Mouse (Mus musculus) liver, embryonic 16.5 days (tissue): ENCODE results near the gene Mpv17l. TPM values are rescaled to one million over a fixed set of nuclear protein-coding genes. Genes with fewer than 3 reads are reported as not detected.
"Not testable (repeated sequence)": the region's sequence is repeated elsewhere in the genome, so short reads cannot be mapped to it uniquely, and the experiment has no call there.

Experiments
- ATAC-seq: fragments of 200-750 bp; cut with Nextera tagmentation; 2 replicates; pipeline ENCODE4 v1.8.0; 2017; ENCODE audit warnings: low read depth, mild to moderate bottlenecking, moderate number of reproducible peaks, moderate library complexity
- H3K27ac ChIP-seq: fragments of 300-500 bp; sonication (generic); 2 replicates; pipeline ENCODE4 v1.5.1; 2014; ENCODE audit warnings: mild to moderate bottlenecking, low read length
- H3K27me3 ChIP-seq: fragments of 300-500 bp; sonication (generic); 2 replicates; pipeline ENCODE4 v1.6.1; 2014; ENCODE audit warnings: low read depth, low read length, mixed read lengths; ENCODE audit not compliant: control insufficient read depth, insufficient read depth
- H3K36me3 ChIP-seq: fragments of 300-500 bp; sonication (generic); 2 replicates; pipeline ENCODE4 v1.6.1; 2014; ENCODE audit warnings: mild to moderate bottlenecking; ENCODE audit not compliant: control insufficient read depth, insufficient read depth
- H3K4me1 ChIP-seq: fragments of 300-500 bp; sonication (generic); 2 replicates; pipeline ENCODE4 v1.6.1; 2014; ENCODE audit warnings: low read depth, low read length, mixed read lengths; ENCODE audit not compliant: control insufficient read depth
- H3K4me2 ChIP-seq: fragments of 300-500 bp; sonication (generic); 2 replicates; pipeline ENCODE4 v1.6.1; 2014; ENCODE audit warnings: low read depth, low read length, mixed read lengths
- H3K4me3 ChIP-seq: fragments of 300-500 bp; sonication (generic); 2 replicates; pipeline ENCODE4 v1.5.1; 2014; ENCODE audit warnings: low read depth, mild to moderate bottlenecking, low read length
- H3K9ac ChIP-seq: fragments of 300-500 bp; sonication (generic); 2 replicates; pipeline ENCODE4 v1.6.1; 2014; ENCODE audit warnings: low read depth, low read length
- H3K9me3 ChIP-seq: fragments of 300-500 bp; sonication (generic); replicated peaks from 2 replicates; pipeline ENCODE4 v1.6.1; 2016; ENCODE audit warnings: low read length; ENCODE audit not compliant: control insufficient read depth
- WGBS: fragments of 180-500 bp; shearing (Covaris S2); extraction: QIAGEN DNeasy Blood & Tissue Kit; methylation state at CpG from one replicate; pipeline ENCODE4 v1.1.7; 2014; ENCODE audit not compliant: insufficient replicate concordance; 5-methylcytosine and 5-hydroxymethylcytosine counted together
- polyA plus RNA-seq: library from polyadenylated mRNA; unstranded; fragments of >200 nt; fragmentation: Nextera tagmentation; extraction: Ambion mirVana; gene quantifications from 2 replicates; pipeline ENCODE4 v1.2.1, GENCODE M21; 2015

The Mpv17l gene
- polyA plus RNA-seq, 1 experiment from 2014 or later: 2.8 TPM

- Histone ChIP-seq H3K36me3 (no peaks in the 10 kb centered on the region), H3K27ac (no peak overlapping the region), H3K4me2 (no peak overlapping the region), H3K4me1 (no peaks in the 10 kb centered on the region), H3K9me3 (no peaks in the 10 kb centered on the region), H3K9ac (no peak overlapping the region), H3K4me3 (no peak overlapping the region), H3K27me3 (peaks cover 15% of the 10 kb centered on the region)
- WGBS: 57% methylated on average over 4 of the region's 4 CpGs
- no peak for ATAC-seq
These were observed 42.2 kb downstream of the Mpv17l start for GRCm38 (mm10) chr16:13945153-13945552.

DNA sequence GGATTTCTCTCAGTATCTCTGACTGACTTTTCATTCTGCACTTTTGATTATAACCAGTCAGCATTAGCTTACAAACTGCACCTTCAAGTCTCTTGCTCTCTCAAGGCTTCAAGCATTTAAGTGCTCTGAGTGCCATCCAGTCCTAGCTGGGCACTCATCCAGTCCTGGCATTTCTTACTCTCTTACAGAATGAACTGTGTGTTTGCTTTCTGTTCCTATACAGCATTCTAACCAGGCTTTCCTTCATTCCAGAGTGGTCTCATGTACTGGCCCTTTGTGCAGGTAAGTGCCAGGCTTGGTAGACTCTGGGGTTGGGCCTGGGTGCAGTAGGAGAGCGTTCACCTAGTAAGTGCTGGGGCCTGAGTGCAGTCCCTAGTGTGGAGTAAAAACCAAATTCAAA is 43.3 kb downstream of the Mpv17l start:
- WGBS: 74% methylated on average over 1 of the region's 1 CpGs
- no peak for ATAC-seq
- H3K4me2 ChIP-seq: no peak overlapping the region
- no peak overlapping the region for H3K9ac ChIP-seq
- no peak overlapping the region for H3K4me3 ChIP-seq
- H3K27me3 ChIP-seq: peaks cover 4% of the 10 kb centered on the region
- no peak overlapping the region for H3K27ac ChIP-seq
- H3K36me3 ChIP-seq: no peaks in the 10 kb centered on the region
- H3K4me1 ChIP-seq: no peaks in the 10 kb centered on the region
- H3K9me3 ChIP-seq: no peaks in the 10 kb centered on the region

GRCm38 (mm10) chr16:13951245-13951644 is 48.3 kb downstream of the Mpv17l start:
- 59% methylated on average over 3 of the region's 3 CpGs for WGBS
- H3K36me3 ChIP-seq: no peaks in the 10 kb centered on the region
- H3K4me2 ChIP-seq: no peak overlapping the region
- H3K9ac ChIP-seq: no peak overlapping the region
- no peaks in the 10 kb centered on the region for H3K9me3 ChIP-seq
- ATAC-seq: no peak
- H3K27me3 ChIP-seq: no peaks in the 10 kb centered on the region
- no peak overlapping the region for H3K27ac ChIP-seq
- no peaks in the 10 kb centered on the region for H3K4me1 ChIP-seq
- no peak overlapping the region for H3K4me3 ChIP-seq

GRCm38 (mm10) chr16:13962053-13962452 is 59.1 kb downstream of the Mpv17l start:
- 6% methylated on average over 1 of the region's 1 CpGs for WGBS
- H3K4me2 ChIP-seq: no peak overlapping the region
- H3K36me3 ChIP-seq: no peaks in the 10 kb centered on the region
- no peak overlapping the region for H3K27ac ChIP-seq
- no peaks in the 10 kb centered on the region for H3K27me3 ChIP-seq
- ATAC-seq: no peak
- no peaks in the 10 kb centered on the region for H3K4me1 ChIP-seq
- H3K9ac ChIP-seq: no peak overlapping the region
- no peak overlapping the region for H3K4me3 ChIP-seq
- no peaks in the 10 kb centered on the region for H3K9me3 ChIP-seq

DNA sequence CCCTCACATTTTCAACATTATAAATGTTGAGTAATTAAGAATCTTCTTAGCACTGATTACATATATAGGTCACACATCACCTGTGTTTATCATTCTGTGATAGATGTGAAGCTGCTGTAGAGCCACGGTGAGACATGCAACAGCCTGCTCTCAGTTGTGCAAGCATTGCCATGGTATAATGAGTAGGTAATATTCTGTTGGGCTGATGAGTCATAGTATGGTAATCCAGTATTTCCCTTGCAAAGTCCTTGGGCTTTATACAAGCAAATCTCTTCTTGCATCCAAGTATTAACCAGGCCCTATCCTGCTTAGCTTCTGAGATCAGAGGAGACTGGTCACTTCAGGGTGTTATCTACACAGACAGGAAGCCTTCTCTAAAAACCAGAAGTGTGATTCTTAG is 66.1 kb downstream of the Mpv17l start:
- no peak for ATAC-seq
- 69% methylated on average over 1 of the region's 1 CpGs for WGBS
- H3K4me3 ChIP-seq: no peak overlapping the region

GRCm38 (mm10) chr16:13972051-13972450 is 69.1 kb downstream of the Mpv17l start:
- WGBS: 65% methylated on average over 8 of the region's 8 CpGs
- no peak overlapping the region for H3K4me2 ChIP-seq
- H3K4me1 ChIP-seq: no peaks in the 10 kb centered on the region
- ATAC-seq: no peak
- H3K27me3 ChIP-seq: no peaks in the 10 kb centered on the region
- no peak overlapping the region for H3K27ac ChIP-seq
- H3K36me3 ChIP-seq: no peaks in the 10 kb centered on the region
- no peak overlapping the region for H3K4me3 ChIP-seq
- H3K9ac ChIP-seq: no peak overlapping the region
- no peaks in the 10 kb centered on the region for H3K9me3 ChIP-seq

More for the DNA sequence above, 66.1 kb downstream of the Mpv17l start:
- no peak overlapping the region for H3K27ac ChIP-seq
- H3K4me2 ChIP-seq: no peak overlapping the region
- H3K4me1 ChIP-seq: no peaks in the 10 kb centered on the region
- H3K9ac ChIP-seq: no peak overlapping the region
- H3K9me3 ChIP-seq: no peaks in the 10 kb centered on the region
- H3K36me3 ChIP-seq: no peaks in the 10 kb centered on the region
- H3K27me3 ChIP-seq: no peaks in the 10 kb centered on the region

GRCm38 (mm10) chr16:13976358-13976896 is 73.5 kb downstream of the Mpv17l start:
- H3K27ac ChIP-seq, H3K4me1 ChIP-seq, H3K36me3 ChIP-seq, H3K27me3 ChIP-seq, ATAC-seq, H3K9ac ChIP-seq, H3K4me3 ChIP-seq, H3K4me2 ChIP-seq, H3K9me3 ChIP-seq: not testable (repeated sequence)
- 74% methylated on average over 4 of the region's 4 CpGs for WGBS

GRCm38 (mm10) chr16:13977026-13977425 is 74.1 kb downstream of the Mpv17l start:
- not testable (repeated sequence) for H3K4me3 ChIP-seq, H3K36me3 ChIP-seq, H3K27me3 ChIP-seq, H3K9me3 ChIP-seq, H3K27ac ChIP-seq, H3K4me2 ChIP-seq, H3K4me1 ChIP-seq, H3K9ac ChIP-seq, ATAC-seq
- WGBS: 68% methylated on average over 1 of the region's 1 CpGs

DNA sequence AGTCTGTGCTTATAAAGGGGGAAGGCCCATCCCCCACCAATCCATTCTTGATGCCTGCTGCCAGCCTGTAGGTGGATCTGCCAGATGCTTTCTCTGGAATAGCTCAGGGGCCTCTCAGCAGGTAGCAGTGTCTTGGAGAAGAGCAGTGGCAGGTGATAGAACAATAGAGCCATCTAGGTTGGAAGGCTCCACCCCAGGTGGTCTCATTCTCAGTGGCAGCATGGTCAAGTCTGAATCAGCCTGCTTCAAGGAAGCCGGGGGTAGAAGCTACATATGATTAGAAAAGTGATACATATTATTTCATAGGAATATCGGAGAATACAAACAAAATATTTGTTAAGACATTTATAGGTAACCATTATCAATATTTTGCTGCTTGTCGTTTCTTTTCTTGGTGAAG is 78.8 kb downstream of the Mpv17l start:
- H3K36me3 ChIP-seq, H3K4me2 ChIP-seq, H3K9me3 ChIP-seq, H3K4me3 ChIP-seq, H3K27ac ChIP-seq, H3K4me1 ChIP-seq, H3K9ac ChIP-seq, H3K27me3 ChIP-seq, ATAC-seq: not testable (repeated sequence)
- WGBS: 60% methylated on average over 3 of the region's 3 CpGs
